Mouse (Mus musculus) embryonic facial prominence, embryonic 14.5 days (tissue): ENCODE data around the gene Adgrf3. TPM values are rescaled to one million over a fixed set of nuclear protein-coding genes. Genes with fewer than 3 reads are reported as not detected.

Experiments
- ATAC-seq: fragments of 200-750 bp; cut with Nextera tagmentation; 2 replicates; pipeline ENCODE4 v1.8.0; 2017; ENCODE audit warnings: low read depth, moderate number of reproducible peaks, moderate TSS enrichment
- DNase-seq: peaks from one replicate; pipeline ENCODE4 v3.0.0-alpha.2; 2015; ENCODE audit warnings: low spot score
- H3K27ac ChIP-seq: fragments of 300-500 bp; sonication (generic); replicated peaks from 2 replicates; pipeline ENCODE4 v1.5.1; 2014; ENCODE audit warnings: low read depth, mild to moderate bottlenecking, low read length, moderate library complexity
- H3K27me3 ChIP-seq: fragments of 300-500 bp; sonication (generic); replicated peaks from 2 replicates; pipeline ENCODE4 v1.6.1; 2014; ENCODE audit warnings: low read length; ENCODE audit not compliant: control insufficient read depth, insufficient read depth
- H3K36me3 ChIP-seq: fragments of 300-500 bp; sonication (generic); 2 replicates; pipeline ENCODE4 v1.6.1; 2014; ENCODE audit warnings: low read length, mixed read lengths; ENCODE audit not compliant: control insufficient read depth, insufficient read depth
- H3K4me1 ChIP-seq: fragments of 300-500 bp; sonication (generic); 2 replicates; pipeline ENCODE4 v1.6.1; 2014; ENCODE audit warnings: antibody characterized with exemption, low read length; ENCODE audit not compliant: control insufficient read depth, insufficient read depth
- H3K4me2 ChIP-seq: fragments of 300-500 bp; sonication (generic); 2 replicates; pipeline ENCODE4 v1.6.1; 2014; ENCODE audit warnings: low read depth, mild to moderate bottlenecking, low read length, moderate library complexity, mixed read lengths
- H3K4me3 ChIP-seq: fragments of 300-500 bp; sonication (generic); 2 replicates; pipeline ENCODE4 v1.5.1; 2014; ENCODE audit warnings: low read depth, mild to moderate bottlenecking, low read length
- H3K9ac ChIP-seq: fragments of 300-500 bp; sonication (generic); 2 replicates; pipeline ENCODE4 v1.6.1; 2014; ENCODE audit warnings: low read depth, mild to moderate bottlenecking, low read length, moderate library complexity, mixed read lengths
- H3K9me3 ChIP-seq: fragments of 300-500 bp; sonication (generic); 2 replicates; pipeline ENCODE4 v1.6.1; 2016; ENCODE audit warnings: low read length; ENCODE audit not compliant: control insufficient read depth
- WGBS: fragments of 180-500 bp; shearing (Covaris S2); extraction: QIAGEN DNeasy Blood & Tissue Kit; methylation state at CpG from one replicate; pipeline ENCODE4 v1.1.7; 2014; 5-methylcytosine and 5-hydroxymethylcytosine counted together
- polyA plus RNA-seq: library from polyadenylated mRNA; unstranded; fragments of >200 nt; fragmentation: Nextera tagmentation; extraction: Ambion mirVana; gene quantifications from 2 replicates; pipeline ENCODE4 v1.2.1, GENCODE M21; 2014

The Adgrf3 gene
- polyA plus RNA-seq, 1 experiment from 2014 or later: 0.10 TPM

DNA sequence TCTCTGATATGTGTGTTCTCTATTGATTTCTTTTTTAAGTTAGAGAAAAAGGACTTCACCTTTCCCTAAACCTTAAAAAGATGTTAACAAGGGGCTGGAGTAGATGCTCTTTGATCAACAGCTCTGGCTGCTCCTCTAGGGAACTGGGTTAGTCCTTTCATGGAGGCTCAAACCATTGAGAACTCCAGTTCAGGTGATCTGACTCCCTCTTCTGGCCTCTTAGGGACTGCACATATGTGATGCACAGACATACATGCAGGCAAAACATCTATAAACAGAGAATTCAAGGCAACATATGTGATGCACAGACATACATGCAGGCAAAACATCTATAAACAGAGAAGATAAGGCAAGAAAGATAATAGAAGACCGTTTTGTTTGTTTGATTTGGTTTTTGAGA, 13.1 kb downstream of the Adgrf3 start:
- ATAC-seq (no peak), DNase-seq (no peak)
- Histone ChIP-seq H3K4me3 (no peak overlapping the region), H3K27me3 (no peaks in the 10 kb centered on the region), H3K9me3 (no peaks in the 10 kb centered on the region), H3K36me3 (peaks cover 12% of the 10 kb centered on the region), H3K9ac (no peak overlapping the region), H3K4me1 (no peaks in the 10 kb centered on the region), H3K4me2 (no peak overlapping the region), H3K27ac (no peak overlapping the region)
- WGBS: 85% methylated on average over 1 of the region's 1 CpGs

DNA sequence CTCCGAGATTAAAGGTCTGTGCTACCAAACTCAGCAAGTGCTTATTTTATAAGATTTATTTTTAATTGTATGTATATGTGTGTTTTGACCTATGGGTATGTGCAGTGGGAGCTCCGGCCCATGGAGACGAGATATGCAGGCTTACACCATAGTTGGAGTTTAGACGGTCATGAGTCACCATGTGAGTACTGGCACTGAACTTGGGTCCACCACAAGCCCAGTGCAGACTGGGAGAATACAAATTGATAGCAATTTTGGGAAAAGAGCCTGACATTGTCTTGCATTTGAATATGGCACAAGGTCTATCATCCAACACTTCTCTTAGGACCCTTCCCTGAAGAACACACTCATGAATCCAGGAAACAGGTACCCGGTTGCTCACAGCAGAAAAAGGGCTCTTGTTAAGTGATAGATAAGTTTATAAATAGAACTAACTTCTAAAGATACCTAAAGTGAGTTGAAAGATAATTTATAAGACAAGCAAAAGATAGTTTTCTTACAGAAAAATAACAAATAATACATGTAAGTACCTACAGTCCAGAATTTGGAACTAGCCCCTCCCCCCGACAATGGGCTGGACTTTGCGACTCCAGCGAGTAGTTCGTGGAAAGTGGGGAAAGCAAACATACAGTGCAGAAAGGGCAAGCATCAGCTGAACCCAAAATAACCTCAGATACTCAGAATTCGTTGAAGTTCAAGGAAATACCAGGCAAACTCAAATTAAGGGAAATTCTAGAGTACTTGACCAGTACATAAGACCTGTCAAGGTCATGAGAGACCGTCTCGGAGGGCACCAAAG, 17.6 kb downstream of the Adgrf3 start:
- Histone ChIP-seq H3K4me2 (no peak overlapping the region), H3K4me1 (no peaks in the 10 kb centered on the region), H3K4me3 (no peak overlapping the region), H3K9me3 (no peaks in the 10 kb centered on the region), H3K27ac (no peak overlapping the region), H3K9ac (no peak overlapping the region), H3K36me3 (peaks cover 45% of the 10 kb centered on the region), H3K27me3 (no peaks in the 10 kb centered on the region)
- ATAC-seq (no peak), DNase-seq (no peak)
- 93% methylated on average over 12 of the region's 12 CpGs for WGBS

DNA sequence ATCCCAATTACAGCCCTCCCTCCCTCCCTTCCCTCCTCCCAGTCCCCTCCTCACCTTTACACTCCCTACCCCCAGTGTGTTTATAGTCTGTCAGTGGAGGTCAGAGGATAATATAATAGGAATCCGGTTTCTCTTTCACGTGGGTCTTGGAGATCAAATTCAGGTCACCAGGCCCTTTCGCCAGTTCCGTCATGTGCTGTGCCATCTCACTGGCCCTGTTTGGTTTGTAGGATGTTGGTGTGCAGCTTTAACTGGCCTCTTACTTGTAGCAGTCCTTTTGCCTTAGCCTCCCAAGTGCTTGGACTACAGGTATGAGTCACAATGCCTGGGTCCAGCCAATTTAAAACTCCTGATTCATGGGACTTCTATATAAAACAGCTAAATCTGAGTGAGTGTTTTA, 29.7 kb downstream of the Adgrf3 start:
- Histone ChIP-seq H3K27ac (no peak overlapping the region), H3K4me2 (no peak overlapping the region), H3K9ac (no peak overlapping the region), H3K9me3 (no peaks in the 10 kb centered on the region), H3K4me1 (peaks cover 8% of the 10 kb centered on the region), H3K36me3 (peaks cover 86% of the 10 kb centered on the region), H3K4me3 (no peak overlapping the region), H3K27me3 (no peaks in the 10 kb centered on the region)
- ATAC-seq (no peak), DNase-seq (no peak)
- 40% methylated on average over 4 of the region's 4 CpGs for WGBS

DNA sequence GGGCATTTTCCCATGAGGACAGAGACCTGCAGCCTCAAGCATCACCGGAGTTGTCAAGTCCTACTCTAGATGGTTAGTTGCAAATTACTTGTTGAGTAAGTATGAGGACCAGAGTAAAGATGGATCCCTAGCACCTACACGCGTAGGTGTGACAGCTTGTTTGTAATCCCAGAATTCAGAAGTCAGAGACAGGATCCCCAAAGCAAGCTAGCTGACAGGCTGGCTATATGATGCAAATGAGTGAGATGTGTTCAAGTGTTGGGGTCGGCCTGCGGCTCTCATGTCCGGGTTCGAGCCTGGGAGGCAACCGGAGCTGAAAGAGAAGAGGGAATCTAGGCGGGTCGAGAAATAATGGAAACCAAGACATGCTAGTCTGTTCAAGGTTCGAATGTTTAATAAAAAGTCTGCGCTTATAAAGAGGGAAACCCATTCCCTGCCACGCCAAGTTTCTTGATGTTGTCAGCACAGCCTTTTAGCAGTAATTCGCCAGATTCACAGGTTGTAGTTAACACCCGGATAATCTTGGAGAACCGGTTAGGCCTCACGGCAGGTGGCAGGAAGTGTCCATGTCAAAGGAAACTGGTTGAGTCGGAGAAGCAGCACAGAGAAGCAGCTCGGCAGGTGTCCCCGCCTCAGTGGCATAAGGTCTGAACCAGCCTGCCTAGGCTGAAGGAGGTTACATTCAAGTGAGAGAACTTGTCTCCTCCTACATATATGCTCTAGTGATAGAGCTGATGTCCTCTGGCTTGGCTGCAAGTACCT, 32.4 kb downstream of the Adgrf3 start:
- DNase-seq (peak; percentile 77), ATAC-seq (peak; percentile 83; the same call in 1 of the 2 replicates)
- Histone ChIP-seq H3K27me3 (no peaks in the 10 kb centered on the region), H3K27ac (0 out of 2 replicates have a peak overlapping the region, but pooled peaks have one; percentile 15), H3K36me3 (peaks cover 87% of the 10 kb centered on the region), H3K4me3 (no peak overlapping the region), H3K4me1 (peaks cover 8% of the 10 kb centered on the region), H3K9ac (no peak overlapping the region), H3K4me2 (no peak overlapping the region), H3K9me3 (no peaks in the 10 kb centered on the region)
- WGBS: 43% methylated on average over 20 of the region's 20 CpGs

DNA sequence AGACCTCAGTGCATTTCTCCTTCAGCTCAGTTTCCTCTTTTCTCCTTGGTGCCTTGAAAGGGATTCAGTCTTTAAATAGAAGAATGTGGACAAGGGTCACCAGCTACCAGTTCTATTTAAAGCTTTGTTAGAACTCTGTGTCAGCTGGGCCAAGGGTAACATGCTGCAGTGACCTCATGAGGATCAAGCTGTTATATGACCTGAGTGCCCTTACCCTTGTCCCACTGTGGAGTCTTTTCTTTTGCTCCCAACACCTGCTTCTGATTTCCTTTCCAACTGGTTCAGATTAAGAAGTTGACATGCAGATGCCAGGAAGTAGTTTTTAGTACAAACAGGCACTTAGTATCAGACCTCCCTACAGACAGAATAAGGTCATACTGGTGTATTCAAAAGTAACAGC, 33.4 kb downstream of the Adgrf3 start:
- Histone ChIP-seq H3K9me3 (no peaks in the 10 kb centered on the region), H3K9ac (no peak overlapping the region), H3K4me1 (peaks cover 8% of the 10 kb centered on the region), H3K4me2 (no peak overlapping the region), H3K4me3 (no peak overlapping the region), H3K27me3 (no peaks in the 10 kb centered on the region), H3K27ac (no peak overlapping the region), H3K36me3 (peaks cover 84% of the 10 kb centered on the region)
- DNase-seq (peak; percentile 42), ATAC-seq (0 out of 2 replicates have a peak, but pooled peaks have one; percentile 50)

DNA sequence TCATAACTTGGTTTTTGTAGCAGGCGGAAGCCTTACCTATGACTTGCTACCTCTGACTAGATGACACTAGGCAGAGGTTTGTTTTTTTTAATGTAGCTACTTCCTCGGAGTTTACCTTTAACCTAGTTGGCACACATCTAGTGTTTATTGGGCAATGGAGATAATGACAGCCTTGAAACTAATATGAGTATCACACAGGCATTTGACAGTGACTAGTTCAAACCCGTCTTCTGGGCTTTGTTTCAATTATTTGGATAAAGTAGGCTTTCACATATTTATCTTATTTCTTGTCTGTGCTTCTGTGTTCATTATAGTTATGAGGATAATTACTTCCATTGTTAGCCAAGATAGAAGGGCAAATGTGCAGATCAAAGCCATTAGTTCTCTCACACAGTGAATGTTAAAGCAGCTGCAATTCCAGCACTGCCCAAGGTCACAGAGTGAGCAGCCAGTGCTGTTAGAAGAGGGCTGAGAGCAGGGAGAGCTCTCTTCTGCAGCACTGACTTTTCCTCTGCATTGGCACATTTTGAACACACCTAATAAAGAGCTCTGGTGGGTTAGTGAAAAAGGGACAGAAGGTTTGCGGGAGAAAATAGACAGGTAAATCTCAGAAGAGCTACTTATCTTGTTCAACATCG, 35.1 kb downstream of the Adgrf3 start:
- WGBS: 77% methylated on average over 5 of the region's 5 CpGs
- Histone ChIP-seq H3K9me3 (no peaks in the 10 kb centered on the region), H3K27ac (no peak overlapping the region), H3K9ac (no peak overlapping the region), H3K27me3 (no peaks in the 10 kb centered on the region), H3K4me3 (no peak overlapping the region), H3K4me2 (no peak overlapping the region), H3K4me1 (peaks cover 8% of the 10 kb centered on the region), H3K36me3 (peaks cover 77% of the 10 kb centered on the region)
- DNase-seq (peak; percentile 4), ATAC-seq (no peak)

DNA sequence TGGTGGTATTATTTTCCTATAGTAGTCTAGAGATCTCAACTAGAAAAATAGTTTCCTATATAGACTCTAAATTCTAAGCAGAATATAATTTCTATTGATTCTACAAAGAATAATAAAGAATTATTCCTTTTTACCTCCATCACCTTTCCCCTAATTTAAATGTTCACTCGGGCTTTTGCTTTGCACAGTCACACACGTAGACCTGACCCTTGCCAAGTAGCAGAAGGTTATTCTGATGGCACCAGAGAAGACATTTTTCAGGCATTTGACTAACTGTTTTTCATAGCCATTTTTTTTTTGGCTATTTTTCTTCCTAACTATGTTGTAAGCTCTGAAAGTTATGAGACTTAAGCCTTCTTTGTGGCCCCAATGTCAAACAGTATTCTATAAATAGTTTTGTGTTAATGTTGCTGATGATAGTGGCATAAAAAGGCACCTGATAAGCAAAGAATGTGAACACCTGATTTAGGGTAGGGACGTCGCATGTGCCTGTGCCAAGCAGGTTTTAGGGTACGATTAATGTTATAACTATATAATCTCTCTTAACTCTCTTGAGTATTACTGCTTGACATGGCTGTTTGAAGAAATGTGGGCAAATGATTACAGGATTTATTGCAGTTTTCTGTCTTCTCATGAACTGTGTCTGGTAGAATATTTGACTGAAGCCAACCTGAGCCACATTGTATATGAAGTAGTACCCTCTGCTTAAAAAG, 40.1 kb downstream of the Adgrf3 start:
- ATAC-seq (no peak), DNase-seq (no peak)
- no peaks in the 10 kb centered on the region for H3K4me1 ChIP-seq
- WGBS: 90% methylated on average over 5 of the region's 5 CpGs
- no peak overlapping the region for H3K27ac ChIP-seq
- no peak overlapping the region for H3K4me2 ChIP-seq
- no peaks in the 10 kb centered on the region for H3K27me3 ChIP-seq
- H3K9me3 ChIP-seq: no peaks in the 10 kb centered on the region
- H3K9ac ChIP-seq: no peak overlapping the region
- no peak overlapping the region for H3K4me3 ChIP-seq
- peaks cover 41% of the 10 kb centered on the region for H3K36me3 ChIP-seq

DNA sequence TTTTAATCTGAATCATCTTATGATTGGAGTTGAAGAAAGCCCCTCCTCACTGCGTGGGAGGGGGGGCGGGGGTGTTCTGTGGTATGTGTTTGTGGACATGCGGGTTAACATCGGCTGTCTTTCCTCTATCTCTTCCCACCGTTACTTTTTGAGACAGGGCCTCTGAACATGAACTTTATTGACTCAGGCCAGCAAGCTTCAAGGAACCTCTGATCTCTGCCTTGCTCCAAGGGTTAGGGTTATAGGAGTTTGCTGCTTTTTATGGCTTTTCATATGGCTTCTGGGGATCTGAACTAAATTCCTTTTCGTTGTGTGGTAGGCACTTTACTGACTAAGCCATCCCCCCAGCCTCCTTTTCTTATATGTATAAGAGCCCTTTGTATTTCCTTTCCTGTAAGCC, 43.2 kb downstream of the Adgrf3 start:
- ATAC-seq: no peak
- no peak overlapping the region for H3K9ac ChIP-seq

More for the DNA sequence above, 43.2 kb downstream of the Adgrf3 start:
- Histone ChIP-seq H3K4me1 (no peaks in the 10 kb centered on the region), H3K36me3 (peaks cover 15% of the 10 kb centered on the region), H3K9me3 (no peaks in the 10 kb centered on the region), H3K27ac (no peak overlapping the region), H3K4me2 (no peak overlapping the region), H3K4me3 (no peak overlapping the region), H3K27me3 (no peaks in the 10 kb centered on the region)
- WGBS: 85% methylated on average over 6 of the region's 6 CpGs
- no peak for DNase-seq
